Mouse (Mus musculus): ENCODE results near the gene Manba. TPM values are rescaled to one million over a fixed set of nuclear protein-coding genes. Genes with fewer than 3 reads are reported as not detected.
A peak's percentile ranks its signal among the peaks of the same experiment; 100 is the strongest.

Manba gene
- total and polyA plus RNA-seq, 2 experiments from 2014 or later, result 7.0 to 10.7 TPM

- 0 out of 2 replicates have a peak, but pooled peaks have one; percentile 16 for TF ChIP-seq CTCF (IDR thresholded peaks at IDR 0.05; ENCODE audit: low read depth)
- DNase-seq (ENCODE audit: low spot score) (peak; percentile 7), ATAC-seq (no peak)
- 56% methylated on average over 11 of the region's 11 CpGs for WGBS
- Histone ChIP-seq H3K9ac (replicated peaks; ENCODE audit: low read length) (no peak overlapping the region), H3K27ac (no peak overlapping the region), H3K4me3 (ENCODE audit: low read length) (no peak overlapping the region), H3K4me2 (ENCODE audit: low read depth, low read length) (no peak overlapping the region), H3K4me1 (ENCODE audit: insufficient read depth, low read length) (no peaks in the 10 kb centered on the region), H3K27me3 (ENCODE audit: insufficient read depth, low read length) (no peaks in the 10 kb centered on the region), H3K36me3 (ENCODE audit: insufficient read depth, low read length) (no peaks in the 10 kb centered on the region), H3K9me3 (ENCODE audit: low read length) (no peaks in the 10 kb centered on the region)
These were observed 26.3 kb downstream of the Manba start for GRCm38 (mm10) chr3:135511683-135512082.

- H3K4me2 ChIP-seq (ENCODE audit: low read depth, low read length), result peak overlapping the region; percentile 41
- H3K27me3 ChIP-seq (ENCODE audit: insufficient read depth, low read length), result no peaks in the 10 kb centered on the region
- no peak for TF ChIP-seq CTCF (IDR thresholded peaks at IDR 0.05; ENCODE audit: low read depth)
- H3K9ac ChIP-seq (replicated peaks; ENCODE audit: low read length), result no peak overlapping the region
- H3K4me3 ChIP-seq (ENCODE audit: low read length), result no peak overlapping the region
- DNase-seq (ENCODE audit: low spot score) (peak; percentile 52), ATAC-seq (peak; percentile 67)
- WGBS, result 27% methylated on average over 11 of the region's 11 CpGs
- no peak overlapping the region for H3K27ac ChIP-seq
- no peaks in the 10 kb centered on the region for H3K36me3 ChIP-seq (ENCODE audit: insufficient read depth, low read length)
- no peaks in the 10 kb centered on the region for H3K4me1 ChIP-seq (ENCODE audit: insufficient read depth, low read length)
- no peaks in the 10 kb centered on the region for H3K9me3 ChIP-seq (ENCODE audit: low read length)
These were observed 27.9 kb downstream of the Manba start for GRCm38 (mm10) chr3:135513270-135513669.

- no peak overlapping the region for H3K4me3 ChIP-seq (ENCODE audit: low read length)
- H3K27ac ChIP-seq, result no peak overlapping the region
- H3K27me3 ChIP-seq (ENCODE audit: insufficient read depth, low read length), result no peaks in the 10 kb centered on the region
- H3K9me3 ChIP-seq (ENCODE audit: low read length), result no peaks in the 10 kb centered on the region
- DNase-seq (ENCODE audit: low spot score), result no peak
- no peaks in the 10 kb centered on the region for H3K4me1 ChIP-seq (ENCODE audit: insufficient read depth, low read length)
- no peak overlapping the region for H3K9ac ChIP-seq (replicated peaks; ENCODE audit: low read length)
- H3K4me2 ChIP-seq (ENCODE audit: low read depth, low read length), result peak overlapping the region; percentile 41
- WGBS, result 71% methylated on average over 14 of the region's 14 CpGs
- 0 out of 2 replicates have a peak, but pooled peaks have one; percentile 10 for ATAC-seq
- no peaks in the 10 kb centered on the region for H3K36me3 ChIP-seq (ENCODE audit: insufficient read depth, low read length)
- no peak for TF ChIP-seq CTCF (IDR thresholded peaks at IDR 0.05; ENCODE audit: low read depth)
These were observed 28.5 kb downstream of the Manba start for GRCm38 (mm10) chr3:135513800-135514425.

GRCm38 (mm10) chr3:135515246-135515645 lies 29.8 kb downstream of the Manba start:
- H3K4me1 ChIP-seq (ENCODE audit: insufficient read depth, low read length), result no peaks in the 10 kb centered on the region
- no peak for ATAC-seq
- WGBS, result 86% methylated on average over 5 of the region's 5 CpGs
- H3K4me2 ChIP-seq (ENCODE audit: low read depth, low read length), result no peak overlapping the region
- H3K36me3 ChIP-seq (ENCODE audit: insufficient read depth, low read length), result no peaks in the 10 kb centered on the region
- no peak overlapping the region for H3K9ac ChIP-seq (replicated peaks; ENCODE audit: low read length)
- no peak for TF ChIP-seq CTCF (IDR thresholded peaks at IDR 0.05; ENCODE audit: low read depth)
- H3K27me3 ChIP-seq (ENCODE audit: insufficient read depth, low read length), result no peaks in the 10 kb centered on the region
- no peak overlapping the region for H3K27ac ChIP-seq
- no peak overlapping the region for H3K4me3 ChIP-seq (ENCODE audit: low read length)
- DNase-seq (ENCODE audit: low spot score), result no peak
- H3K9me3 ChIP-seq (ENCODE audit: low read length), result no peaks in the 10 kb centered on the region

GRCm38 (mm10) chr3:135516891-135517290 lies 31.5 kb downstream of the Manba start:
- Histone ChIP-seq H3K36me3 (ENCODE audit: insufficient read depth, low read length) (no peaks in the 10 kb centered on the region), H3K27me3 (ENCODE audit: insufficient read depth, low read length) (no peaks in the 10 kb centered on the region), H3K9me3 (ENCODE audit: low read length) (no peaks in the 10 kb centered on the region), H3K4me1 (ENCODE audit: insufficient read depth, low read length) (no peaks in the 10 kb centered on the region), H3K4me3 (ENCODE audit: low read length) (no peak overlapping the region), H3K4me2 (ENCODE audit: low read depth, low read length) (no peak overlapping the region), H3K9ac (replicated peaks; ENCODE audit: low read length) (no peak overlapping the region), H3K27ac (no peak overlapping the region)
- ATAC-seq (peak; percentile 38; the same call in 1 of the 2 replicates), DNase-seq (ENCODE audit: low spot score) (no peak)
- TF ChIP-seq CTCF (IDR thresholded peaks at IDR 0.05; ENCODE audit: low read depth), result no peak
- 48% methylated on average over 6 of the region's 6 CpGs for WGBS

- no peaks in the 10 kb centered on the region for H3K4me1 ChIP-seq (ENCODE audit: insufficient read depth, low read length)
These were observed 33.5 kb downstream of the Manba start for GRCm38 (mm10) chr3:135518882-135519281.

GRCm38 (mm10) chr3:135519584-135519983 lies 34.2 kb downstream of the Manba start:
- no peak for ATAC-seq
- DNase-seq (ENCODE audit: low spot score), result no peak
- no peak overlapping the region for H3K4me3 ChIP-seq (ENCODE audit: low read length)
- H3K4me2 ChIP-seq (ENCODE audit: low read depth, low read length), result no peak overlapping the region
- H3K4me1 ChIP-seq (ENCODE audit: insufficient read depth, low read length), result no peaks in the 10 kb centered on the region
- no peak overlapping the region for H3K27ac ChIP-seq
- no peak for TF ChIP-seq CTCF (IDR thresholded peaks at IDR 0.05; ENCODE audit: low read depth)
- H3K36me3 ChIP-seq (ENCODE audit: insufficient read depth, low read length), result no peaks in the 10 kb centered on the region
- no peak overlapping the region for H3K9ac ChIP-seq (replicated peaks; ENCODE audit: low read length)
- 75% methylated on average over 6 of the region's 6 CpGs for WGBS
- H3K27me3 ChIP-seq (ENCODE audit: insufficient read depth, low read length), result no peaks in the 10 kb centered on the region
- no peaks in the 10 kb centered on the region for H3K9me3 ChIP-seq (ENCODE audit: low read length)

More at GRCm38 (mm10) chr3:135518882-135519281, 33.5 kb downstream of the Manba start:
- TF ChIP-seq CTCF (IDR thresholded peaks at IDR 0.05; ENCODE audit: low read depth), result no peak
- H3K9me3 ChIP-seq (ENCODE audit: low read length), result no peaks in the 10 kb centered on the region
- no peaks in the 10 kb centered on the region for H3K27me3 ChIP-seq (ENCODE audit: insufficient read depth, low read length)
- H3K4me3 ChIP-seq (ENCODE audit: low read length), result no peak overlapping the region
- no peak overlapping the region for H3K27ac ChIP-seq
- H3K4me2 ChIP-seq (ENCODE audit: low read depth, low read length), result no peak overlapping the region
- H3K9ac ChIP-seq (replicated peaks; ENCODE audit: low read length), result no peak overlapping the region
- no peak for ATAC-seq
- H3K36me3 ChIP-seq (ENCODE audit: insufficient read depth, low read length), result no peaks in the 10 kb centered on the region
- 88% methylated on average over 5 of the region's 5 CpGs for WGBS
- DNase-seq (ENCODE audit: low spot score), result no peak
